Mouse (Mus musculus) inflammation-experienced regulatory T-cells, adult 6 months (primary cell): ENCODE measurements around the gene Gm26558. TPM values are rescaled to one million over a fixed set of nuclear protein-coding genes. Genes with fewer than 3 reads are reported as not detected.

Source experiments
- ATAC-seq: one replicate; pipeline ENCODE4 v1.8.0; 2017
- polyA plus RNA-seq, 3 experiments: library from polyadenylated mRNA; unstranded; fragments of 100-300 nt; shearing (Covaris generic); gene quantifications; one replicate each; pipeline ENCODE4 v1.2.1; 2017

Gene Gm26558
- polyA plus RNA-seq, 3 experiments from 2014 or later, result not detected

- no peak for ATAC-seq
These were observed 14.2 kb downstream of the Gm26558 start for GRCm38 (mm10) chr2:70647681-70648080.

- no peak for ATAC-seq
These were observed 16.6 kb downstream of the Gm26558 start for GRCm38 (mm10) chr2:70645266-70645780.

GRCm38 (mm10) chr2:70642971-70643565, 18.8 kb downstream of the Gm26558 start:
- no peak for ATAC-seq

GRCm38 (mm10) chr2:70640968-70641367, 20.9 kb downstream of the Gm26558 start:
- ATAC-seq, result no peak

GRCm38 (mm10) chr2:70634028-70634690, 27.7 kb downstream of the Gm26558 start:
- no peak for ATAC-seq

GRCm38 (mm10) chr2:70632412-70632811, 29.5 kb downstream of the Gm26558 start:
- ATAC-seq, result no peak

GRCm38 (mm10) chr2:70631321-70631720, 30.6 kb downstream of the Gm26558 start:
- ATAC-seq, result no peak

- no peak for ATAC-seq
These were observed 32.0 kb downstream of the Gm26558 start for GRCm38 (mm10) chr2:70629921-70630320.

GRCm38 (mm10) chr2:70629339-70629761, 32.6 kb downstream of the Gm26558 start:
- ATAC-seq, result no peak

GRCm38 (mm10) chr2:70628397-70628796, 33.5 kb downstream of the Gm26558 start:
- no peak for ATAC-seq

- ATAC-seq, result no peak
These were observed 36.1 kb downstream of the Gm26558 start for GRCm38 (mm10) chr2:70625761-70626160.

GRCm38 (mm10) chr2:70622244-70622643, 39.7 kb downstream of the Gm26558 start:
- no peak for ATAC-seq

- no peak for ATAC-seq
These were observed 41.7 kb downstream of the Gm26558 start for GRCm38 (mm10) chr2:70620225-70620624.

- no peak for ATAC-seq
These were observed 42.6 kb downstream of the Gm26558 start for GRCm38 (mm10) chr2:70619232-70619835.

- no peak for ATAC-seq
These were observed 45.3 kb downstream of the Gm26558 start for GRCm38 (mm10) chr2:70616617-70617016.

- ATAC-seq, result no peak
These were observed 45.8 kb downstream of the Gm26558 start for GRCm38 (mm10) chr2:70616076-70616475.

- ATAC-seq, result no peak
These were observed 47.1 kb downstream of the Gm26558 start for GRCm38 (mm10) chr2:70614745-70615351.

Other genes starting within 250 kb of the Gm26558 start
- not detected for gene Sp5, start 187.2 kb downstream of the Gm26558 start, polyA plus RNA-seq
- gene Erich2, start 153.3 kb downstream of the Gm26558 start, polyA plus RNA-seq, result not detected
- gene Gad1, start 109.0 kb downstream of the Gm26558 start, polyA plus RNA-seq, result under 1 TPM in 2 of 3 experiments, not detected in 1; 0.25 to 0.35 TPM
- gene Gorasp2, start 532 bp downstream of the Gm26558 start, polyA plus RNA-seq, result 10 to 100 TPM; 36.1 to 49.2 (median 46.2) TPM
- 10 to 100 TPM; 30.5 to 45.3 (median 44.1) TPM for gene Tlk1, start 163.6 kb upstream of the Gm26558 start, polyA plus RNA-seq